ENCODE assay signal across 14 mouse cellular contexts in the genomic region with DNA sequence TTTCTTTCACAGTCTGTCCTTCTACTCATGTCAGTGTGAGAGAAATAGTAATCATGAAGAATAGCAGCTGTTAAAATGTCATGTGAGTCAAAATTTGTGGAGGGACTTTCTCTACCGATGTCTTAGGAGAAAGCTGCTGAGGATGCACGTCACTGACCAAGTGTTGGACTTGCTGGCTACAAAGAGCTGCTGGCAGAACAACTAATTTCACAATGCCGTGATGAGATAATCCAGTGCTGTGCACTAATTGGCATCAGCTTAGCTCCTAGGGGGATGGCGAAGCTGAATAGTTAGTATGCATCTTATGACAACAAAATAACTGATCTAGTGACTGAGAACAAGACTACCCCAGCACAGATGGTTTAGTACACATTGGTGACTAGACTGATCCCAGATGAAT. TPM values are rescaled to one million over a fixed set of nuclear protein-coding genes. Genes with fewer than 3 reads are reported as not detected.
DNase-seq lines count a peak whose midpoint lies in the region; ATAC-seq and TF ChIP-seq lines count a peak whose summit lies in the region.
"Had no signal": no experiment of that assay in that cellular context is flagged by ENCODE, and none has a peak within 500 bp of the region (broad histone marks: within the 10 kb centered on the region; RNA-seq: fewer than 3 reads in every experiment).

No protein-coding gene starts in this region.

- peak; percentile 38 for ATAC-seq in forebrain, postnatal 0 days
- no peak for ATAC-seq in intestine, embryonic 15.5 days

- H3K36me3 ChIP-seq in forebrain, embryonic 10.5 days (replicated peaks), result no peaks in the 10 kb centered on the region
- H3K36me3 ChIP-seq in forebrain, postnatal 0 days (ENCODE audit: insufficient read depth), result no peaks in the 10 kb centered on the region
- H3K36me3 ChIP-seq in intestine, embryonic 15.5 days, result no peaks in the 10 kb centered on the region
- H3K36me3 ChIP-seq: limb, embryonic 15.5 days had no signal

- DNase-seq in layer of hippocampus, adult 2 months (ENCODE audit: low spot score in 2 of 2), result peak in 1 of 2 experiments; percentile 26
- DNase-seq in layer of hippocampus, adult 9-10 months (ENCODE audit: low spot score), result no peak
- DNase-seq in forebrain, embryonic 10.5 days (ENCODE audit: extremely low spot score, low spot score), result peak; percentile 21
- no peak for DNase-seq in forebrain, postnatal 0 days
- DNase-seq in lung, postnatal 25 days (ENCODE audit: low spot score), result peak; percentile 23
- no peak for DNase-seq in adrenal gland, postnatal 4 days (ENCODE audit: low spot score in 2 of 2)
- DNase-seq: kidney, adult 11 months; thymus, postnatal 4 days had no signal

- H3K27me3 ChIP-seq in forebrain, embryonic 10.5 days (ENCODE audit: poor library complexity, severe bottlenecking), result no peaks in the 10 kb centered on the region
- no peaks in the 10 kb centered on the region for H3K27me3 ChIP-seq in forebrain, postnatal 0 days (ENCODE audit: insufficient read depth, low read length)
- no peaks in the 10 kb centered on the region for H3K27me3 ChIP-seq in intestine, embryonic 15.5 days (replicated peaks)
- H3K27me3 ChIP-seq: limb, embryonic 15.5 days had no signal

- whole genome bisulfite sequencing in forebrain, embryonic 10.5 days, result 35% methylated on average over 4 of the region's 4 CpGs
- 8% methylated on average over 4 of the region's 4 CpGs for WGBS in forebrain, postnatal 0 days
- 75% methylated on average over 4 of the region's 4 CpGs for WGBS in intestine, embryonic 15.5 days

- H3K9ac ChIP-seq in forebrain, postnatal 0 days, result no peak overlapping the region
- no peak overlapping the region for H3K9ac ChIP-seq in intestine, embryonic 15.5 days
- H3K9ac ChIP-seq: limb, embryonic 15.5 days had no signal

- peaks cover 5% of the 10 kb centered on the region; the same call in 1 of the 2 replicates for H3K4me1 ChIP-seq in forebrain, embryonic 10.5 days
- no peaks in the 10 kb centered on the region for H3K4me1 ChIP-seq in forebrain, postnatal 0 days (ENCODE audit: insufficient read depth)
- no peaks in the 10 kb centered on the region for H3K4me1 ChIP-seq in intestine, embryonic 15.5 days (replicated peaks)
- H3K4me1 ChIP-seq: limb, embryonic 15.5 days had no signal

- no peaks in the 10 kb centered on the region for H3K9me3 ChIP-seq in forebrain, embryonic 10.5 days
- H3K9me3 ChIP-seq in forebrain, postnatal 0 days (ENCODE audit: low read length), result no peaks in the 10 kb centered on the region
- H3K9me3 ChIP-seq in intestine, embryonic 15.5 days, result no peaks in the 10 kb centered on the region
- H3K9me3 ChIP-seq: limb, embryonic 15.5 days had no signal

- no peak overlapping the region for H3K4me2 ChIP-seq in forebrain, postnatal 0 days (ENCODE audit: low read depth)
- H3K4me2 ChIP-seq in intestine, embryonic 15.5 days (replicated peaks), result no peak overlapping the region
- H3K4me2 ChIP-seq: limb, embryonic 15.5 days had no signal

- peak overlapping the region; percentile 64; the same call in 1 of the 2 replicates for H3K27ac ChIP-seq in layer of hippocampus, adult 2 months
- H3K27ac ChIP-seq in forebrain, embryonic 10.5 days, result no peak overlapping the region
- no peak overlapping the region for H3K27ac ChIP-seq in forebrain, postnatal 0 days (ENCODE audit: low read depth, low read length)
- no peak overlapping the region for H3K27ac ChIP-seq in intestine, embryonic 15.5 days
- H3K27ac ChIP-seq: limb, embryonic 15.5 days; macrophage had no signal

- no peak for TF ChIP-seq CTCF in layer of hippocampus, adult 2 months (conservative IDR thresholded peaks at IDR 0.05)
- TF ChIP-seq CTCF in forebrain, postnatal 0 days (IDR thresholded peaks at IDR 0.05; ENCODE audit: low read depth), result no peak

- H3K4me3 ChIP-seq in layer of hippocampus, adult 2 months, result no peak overlapping the region
- no peak overlapping the region for H3K4me3 ChIP-seq in forebrain, embryonic 10.5 days
- H3K4me3 ChIP-seq in forebrain, postnatal 0 days (ENCODE audit: low read depth, low read length), result no peak overlapping the region
- H3K4me3 ChIP-seq in intestine, embryonic 15.5 days (replicated peaks), result no peak overlapping the region
- H3K4me3 ChIP-seq: limb, embryonic 15.5 days had no signal

RNA-seq across cellular contexts. Expression of a gene that starts 34.9 kb away (rescaled TPM):
- 1 to 10 TPM; 2.0 to 2.1 TPM for total RNA-seq in layer of hippocampus, adult 2 months (2021)
- not detected in 2 replicates for polyA plus RNA-seq in forebrain, embryonic 10.5 days (2016; fragmentation: Nextera tagmentation; extraction: Ambion mirVana)
- total RNA-seq in forebrain, postnatal 0 days (2014; rRNA removed), result not detected in 2 replicates
- not detected in 2 replicates for polyA plus RNA-seq in forebrain, postnatal 0 days (2015; fragmentation: Nextera tagmentation; extraction: Ambion mirVana)
- polyA plus RNA-seq in intestine, embryonic 15.5 days (2015; fragmentation: Nextera tagmentation; extraction: Ambion mirVana), result not detected in 2 replicates
- total RNA-seq in adrenal gland, postnatal 4 days (2021), result 1 to 10 TPM; 2.5 to 2.9 TPM
- polyA plus RNA-seq: heart, embryonic 14.5 days; limb, embryonic 15.5 days; macrophage; stomach, embryonic 14.5 days had no signal

RNA-seq across cellular contexts. Expression of a gene that starts 40.7 kb away (rescaled TPM):
- 1 to 10 TPM; 2.0 to 2.1 TPM for total RNA-seq in layer of hippocampus, adult 2 months (2021)
- not detected in 2 replicates for polyA plus RNA-seq in forebrain, embryonic 10.5 days (2016; fragmentation: Nextera tagmentation; extraction: Ambion mirVana)
- not detected in 2 replicates for total RNA-seq in forebrain, postnatal 0 days (2014; rRNA removed)
- polyA plus RNA-seq in forebrain, postnatal 0 days (2015; fragmentation: Nextera tagmentation; extraction: Ambion mirVana), result not detected in 2 replicates
- not detected in 2 replicates for polyA plus RNA-seq in intestine, embryonic 15.5 days (2015; fragmentation: Nextera tagmentation; extraction: Ambion mirVana)
- total RNA-seq in adrenal gland, postnatal 4 days (2021), result 1 to 10 TPM; 2.5 to 2.9 TPM
- polyA plus RNA-seq: heart, embryonic 14.5 days; limb, embryonic 15.5 days; macrophage; stomach, embryonic 14.5 days had no signal

RNA-seq across cellular contexts. Expression of a gene that starts 46.5 kb away (rescaled TPM):
- total RNA-seq in layer of hippocampus, adult 2 months (2021), result 1 to 10 TPM; 2.0 to 2.1 TPM
- polyA plus RNA-seq in forebrain, embryonic 10.5 days (2016; fragmentation: Nextera tagmentation; extraction: Ambion mirVana), result not detected in 2 replicates
- not detected in 2 replicates for total RNA-seq in forebrain, postnatal 0 days (2014; rRNA removed)
- polyA plus RNA-seq in forebrain, postnatal 0 days (2015; fragmentation: Nextera tagmentation; extraction: Ambion mirVana), result not detected in 2 replicates
- not detected in 2 replicates for polyA plus RNA-seq in intestine, embryonic 15.5 days (2015; fragmentation: Nextera tagmentation; extraction: Ambion mirVana)
- 1 to 10 TPM; 2.5 to 2.9 TPM for total RNA-seq in adrenal gland, postnatal 4 days (2021)
- polyA plus RNA-seq: heart, embryonic 14.5 days; limb, embryonic 15.5 days; macrophage; stomach, embryonic 14.5 days had no signal

RNA-seq across cellular contexts. Expression of a gene that starts 52.3 kb away (rescaled TPM):
- 1 to 10 TPM; 2.0 to 2.1 TPM for total RNA-seq in layer of hippocampus, adult 2 months (2021)
- polyA plus RNA-seq in forebrain, embryonic 10.5 days (2016; fragmentation: Nextera tagmentation; extraction: Ambion mirVana), result not detected in 2 replicates
- not detected in 2 replicates for total RNA-seq in forebrain, postnatal 0 days (2014; rRNA removed)
- polyA plus RNA-seq in forebrain, postnatal 0 days (2015; fragmentation: Nextera tagmentation; extraction: Ambion mirVana), result not detected in 2 replicates
- polyA plus RNA-seq in intestine, embryonic 15.5 days (2015; fragmentation: Nextera tagmentation; extraction: Ambion mirVana), result not detected in 2 replicates
- total RNA-seq in adrenal gland, postnatal 4 days (2021), result 1 to 10 TPM; 2.5 to 2.9 TPM
- polyA plus RNA-seq: heart, embryonic 14.5 days; limb, embryonic 15.5 days; macrophage; stomach, embryonic 14.5 days had no signal

RNA-seq across cellular contexts. Expression of a gene that starts 58.1 kb away (rescaled TPM):
- total RNA-seq in layer of hippocampus, adult 2 months (2021), result not detected
- polyA plus RNA-seq in forebrain, embryonic 10.5 days (2016; fragmentation: Nextera tagmentation; extraction: Ambion mirVana), result not detected in 2 replicates
- total RNA-seq in forebrain, postnatal 0 days (2014; rRNA removed), result not detected in 2 replicates
- not detected in 2 replicates for polyA plus RNA-seq in forebrain, postnatal 0 days (2015; fragmentation: Nextera tagmentation; extraction: Ambion mirVana)
- polyA plus RNA-seq in intestine, embryonic 15.5 days (2015; fragmentation: Nextera tagmentation; extraction: Ambion mirVana), result not detected in 2 replicates
- not detected for total RNA-seq in adrenal gland, postnatal 4 days (2021)
- total RNA-seq: common myeloid progenitor, adult 5-6 weeks had no signal
- polyA plus RNA-seq: heart, embryonic 14.5 days; limb, embryonic 15.5 days; macrophage; stomach, embryonic 14.5 days had no signal

Comparison
In these comparisons a context has a peak if more than half of its experiments do, and no peak if none do; other contexts are left out.
1. DNase-seq: peak in forebrain, embryonic 10.5 days (single experiment) and lung, postnatal 25 days (single experiment); none in layer of hippocampus, adult 9-10 months (single experiment), forebrain, postnatal 0 days (single experiment) and adrenal gland, postnatal 4 days (0 of 2).